Mouse (Mus musculus) heart, postnatal 0 days (tissue): ENCODE results near the gene Miga1.

ENCODE experiments used
- CTCF ChIP-seq: IDR thresholded peaks from 2 replicates; pipeline ENCODE4 v1.5.1; 2016; ENCODE audit warnings: antibody characterized with exemption, control low read depth, low read depth
- EP300 ChIP-seq: IDR thresholded peaks from 2 replicates; pipeline ENCODE4 v1.6.1; 2016; ENCODE audit warnings: antibody characterized with exemption, low read depth

DNA sequence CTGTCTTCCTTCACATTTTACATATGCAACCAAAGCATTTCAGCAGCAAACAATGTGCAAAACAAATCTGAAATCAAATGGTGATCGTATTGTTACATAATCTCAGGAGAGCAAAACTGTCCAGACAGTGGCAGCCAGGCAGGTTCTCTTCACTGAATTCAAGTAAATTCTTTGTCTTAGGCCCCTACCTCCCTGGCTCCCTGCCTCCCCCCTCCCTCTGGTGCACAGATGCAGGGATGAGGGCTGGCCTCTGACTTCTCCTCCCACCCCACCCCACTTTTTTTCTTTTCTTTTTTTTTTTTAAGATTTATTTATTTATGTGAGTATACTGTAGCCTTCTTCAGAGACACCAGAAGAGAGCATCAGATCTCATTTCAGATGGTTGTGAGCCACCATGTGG is 79.8 kb downstream of the Miga1 start:
- TF ChIP-seq CTCF (no peak), EP300 (no peak)
